Comparison of ENCODE assay signal across 8 mouse cellular contexts in genomic region chr11:115709829-115710559, GRCm38 (mm10). TPM values are rescaled to one million over a fixed set of nuclear protein-coding genes. Genes with fewer than 3 reads are reported as not detected.
DNase-seq lines count a peak whose midpoint lies in the region; ATAC-seq and TF ChIP-seq lines count a peak whose summit lies in the region.

No protein-coding gene starts in this region.

- no peak for TF ChIP-seq EP300 in ES-Bruce4 (IDR thresholded peaks at IDR 0.05; ENCODE audit: insufficient read depth, low read depth, low read length)

- DNase-seq in heart, embryonic 10.5 days (ENCODE audit: low spot score): no peak
- DNase-seq in heart, postnatal 36 days: no peak
- no peak for DNase-seq in midbrain, embryonic 10.5 days (ENCODE audit: low spot score)
- no peak for DNase-seq in T-cell, adult 2 months (ENCODE audit: low spot score)
- DNase-seq in spleen, postnatal 36 days (ENCODE audit: low spot score in 2 of 2): no peak
- no peak for DNase-seq in spleen, adult 18-20 months

- H3K4me3 ChIP-seq in heart, embryonic 10.5 days: peak overlapping the region; percentile 99; the same call in 1 of the 2 replicates
- H3K4me3 ChIP-seq in ES-Bruce4 (ENCODE audit: low read depth, low read length): no peak overlapping the region
- H3K4me3 ChIP-seq in hindbrain, embryonic 13.5 days: peak overlapping the region; percentile 99; the same call in 1 of the 2 replicates
- peak overlapping the region; percentile 99 for H3K4me3 ChIP-seq in midbrain, embryonic 10.5 days

- H3K27ac ChIP-seq in heart, embryonic 10.5 days: no peak overlapping the region
- H3K27ac ChIP-seq in ES-Bruce4 (ENCODE audit: insufficient read depth, low read length): 0 out of 2 replicates have a peak overlapping the region, but pooled peaks have one; percentile 12
- H3K27ac ChIP-seq in hindbrain, embryonic 13.5 days: peak overlapping the region; percentile 95
- peak overlapping the region; percentile 96 for H3K27ac ChIP-seq in midbrain, embryonic 10.5 days (replicated peaks)

- no peaks in the 10 kb centered on the region for H3K27me3 ChIP-seq in heart, embryonic 10.5 days (ENCODE audit: insufficient read depth, poor library complexity, severe bottlenecking)
- H3K27me3 ChIP-seq in ES-Bruce4 (ENCODE audit: control insufficient read depth, insufficient read depth, low read length, poor library complexity, severe bottlenecking): no peaks in the 10 kb centered on the region
- no peaks in the 10 kb centered on the region for H3K27me3 ChIP-seq in hindbrain, embryonic 13.5 days
- H3K27me3 ChIP-seq in midbrain, embryonic 10.5 days (ENCODE audit: low read depth, poor library complexity, severe bottlenecking): no peaks in the 10 kb centered on the region

- peaks cover 41% of the 10 kb centered on the region for H3K4me1 ChIP-seq in heart, embryonic 10.5 days
- peaks cover 2% of the 10 kb centered on the region for H3K4me1 ChIP-seq in ES-Bruce4 (ENCODE audit: control insufficient read depth, insufficient read depth, low read length)
- peaks cover 32% of the 10 kb centered on the region for H3K4me1 ChIP-seq in hindbrain, embryonic 13.5 days (replicated peaks)
- H3K4me1 ChIP-seq in midbrain, embryonic 10.5 days: peaks cover 40% of the 10 kb centered on the region

- TF ChIP-seq POLR2A in ES-Bruce4 (IDR thresholded peaks at IDR 0.05; ENCODE audit: insufficient read depth, low read length): no peak

- intact Hi-C loops in heart, postnatal 36 days (cut with DNase I): no loop called here

- peak overlapping the region; percentile 80; the same call in 1 of the 2 replicates for H3K9ac ChIP-seq in ES-Bruce4 (ENCODE audit: low read depth, poor library complexity, severe bottlenecking)
- peak overlapping the region; percentile 99 for H3K9ac ChIP-seq in hindbrain, embryonic 13.5 days

- no peaks in the 10 kb centered on the region for H3K9me3 ChIP-seq in heart, embryonic 10.5 days
- H3K9me3 ChIP-seq in ES-Bruce4 (replicated peaks; ENCODE audit: control insufficient read depth, insufficient read depth, low read length, poor library complexity, severe bottlenecking): no peaks in the 10 kb centered on the region
- H3K9me3 ChIP-seq in hindbrain, embryonic 13.5 days: no peaks in the 10 kb centered on the region
- no peaks in the 10 kb centered on the region for H3K9me3 ChIP-seq in midbrain, embryonic 10.5 days (replicated peaks)

- H3K36me3 ChIP-seq in heart, embryonic 10.5 days: no peaks in the 10 kb centered on the region
- no peaks in the 10 kb centered on the region for H3K36me3 ChIP-seq in ES-Bruce4 (ENCODE audit: control insufficient read depth, insufficient read depth, low read length, poor library complexity, severe bottlenecking)
- no peaks in the 10 kb centered on the region for H3K36me3 ChIP-seq in hindbrain, embryonic 13.5 days
- no peaks in the 10 kb centered on the region for H3K36me3 ChIP-seq in midbrain, embryonic 10.5 days

- TF ChIP-seq CTCF in ES-Bruce4 (IDR thresholded peaks at IDR 0.05; ENCODE audit: low read depth, low read length): no peak

- no peak for ATAC-seq in hindbrain, embryonic 13.5 days (ENCODE audit: low FRiP score)

- 55% methylated on average over 6 of the region's 6 CpGs for WGBS in heart, embryonic 10.5 days
- WGBS in hindbrain, embryonic 13.5 days: 57% methylated on average over 6 of the region's 6 CpGs
- 58% methylated on average over 6 of the region's 6 CpGs for WGBS in midbrain, embryonic 10.5 days

- H3K4me2 ChIP-seq in hindbrain, embryonic 13.5 days: peak overlapping the region; percentile 91

RNA-seq across cellular contexts. Expression of gene Grb2, which starts 1.6 kb away (rescaled TPM):
- 78.4 and 107 TPM in 2 replicates for polyA plus RNA-seq in heart, embryonic 10.5 days (2016; fragmentation: Nextera tagmentation; extraction: Ambion mirVana)
- total RNA-seq in heart, postnatal 36 days (2021): 100 to 1,000 TPM; 102 to 110 TPM
- 75.0 and 75.9 TPM in 2 replicates for polyA plus RNA-seq in ES-Bruce4 (2011; ENCODE audit: insufficient read depth, insufficient read length, low read depth, missing spikeins)
- 184 and 196 TPM in 2 replicates for polyA plus RNA-seq in hindbrain, embryonic 13.5 days (2015; fragmentation: Nextera tagmentation; extraction: Ambion mirVana)
- polyA plus RNA-seq in midbrain, embryonic 10.5 days (2016; fragmentation: Nextera tagmentation; extraction: Ambion mirVana): 81.7 and 88.3 TPM in 2 replicates

RNA-seq across cellular contexts. Expression of gene Tmem94, which starts 55.2 kb away (rescaled TPM):
- polyA plus RNA-seq in heart, embryonic 10.5 days (2016; fragmentation: Nextera tagmentation; extraction: Ambion mirVana): 35.0 and 56.8 TPM in 2 replicates
- total RNA-seq in heart, postnatal 36 days (2021): 100 to 1,000 TPM in 1 of 2 experiments, 10 to 100 TPM in 1; 92.3 to 101 TPM
- polyA plus RNA-seq in ES-Bruce4 (2011; ENCODE audit: insufficient read depth, insufficient read length, low read depth, missing spikeins): 29.2 and 32.6 TPM in 2 replicates
- 30.9 TPM in 2 replicates for polyA plus RNA-seq in hindbrain, embryonic 13.5 days (2015; fragmentation: Nextera tagmentation; extraction: Ambion mirVana)
- 39.6 and 45.2 TPM in 2 replicates for polyA plus RNA-seq in midbrain, embryonic 10.5 days (2016; fragmentation: Nextera tagmentation; extraction: Ambion mirVana)
